Mouse (Mus musculus): ENCODE measurements at regions not wholly inside any gene's neighbourhood (a gene's known extent, or its start where the extent isn't known, plus 50 kb on each side); places are given as distances from the start of the nearest gene placed in this dataset.

DNA sequence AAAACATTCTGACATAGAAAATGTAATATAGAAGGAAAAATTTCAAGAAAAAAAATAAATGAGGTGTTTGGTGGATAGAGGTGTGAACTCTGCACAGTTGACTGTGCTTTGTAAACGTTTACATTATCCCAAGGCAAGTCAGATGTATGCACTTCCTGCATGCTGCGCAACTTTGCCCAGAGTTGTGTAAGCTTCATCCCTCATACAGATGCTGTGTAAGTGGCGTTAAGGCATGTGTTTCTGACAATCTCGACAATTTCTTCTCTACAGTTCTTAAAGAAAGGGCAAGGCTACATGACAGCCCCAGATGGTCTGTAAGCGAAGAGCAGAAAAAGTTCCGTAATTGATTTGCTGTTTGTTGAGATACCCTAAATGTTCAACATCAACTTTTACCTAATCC lies 476.6 kb upstream of the Pitx2 start:
- no peak for DNase-seq (ENCODE audit: low spot score)
- H3K36me3 ChIP-seq, result no peaks in the 10 kb centered on the region
- H3K4me1 ChIP-seq, result no peaks in the 10 kb centered on the region
- WGBS, result 81% methylated on average over 6 of the region's 6 CpGs
- no peaks in the 10 kb centered on the region for H3K9me3 ChIP-seq (replicated peaks)
- no peaks in the 10 kb centered on the region for H3K27me3 ChIP-seq (ENCODE audit: low read depth, poor library complexity, severe bottlenecking)
- H3K4me3 ChIP-seq, result no peak overlapping the region
- H3K27ac ChIP-seq, result no peak overlapping the region

- Histone ChIP-seq H3K9me3 (replicated peaks) (no peaks in the 10 kb centered on the region), H3K4me1 (no peaks in the 10 kb centered on the region), H3K27me3 (ENCODE audit: low read depth, poor library complexity, severe bottlenecking) (no peaks in the 10 kb centered on the region), H3K27ac (no peak overlapping the region), H3K36me3 (no peaks in the 10 kb centered on the region), H3K4me3 (no peak overlapping the region)
- WGBS, result 25% methylated on average over 5 of the region's 5 CpGs
- no peak for DNase-seq (ENCODE audit: low spot score)
Measured at GRCm38 (mm10) chr3:128720276-128720675, 479.4 kb upstream of the Pitx2 start.

DNA sequence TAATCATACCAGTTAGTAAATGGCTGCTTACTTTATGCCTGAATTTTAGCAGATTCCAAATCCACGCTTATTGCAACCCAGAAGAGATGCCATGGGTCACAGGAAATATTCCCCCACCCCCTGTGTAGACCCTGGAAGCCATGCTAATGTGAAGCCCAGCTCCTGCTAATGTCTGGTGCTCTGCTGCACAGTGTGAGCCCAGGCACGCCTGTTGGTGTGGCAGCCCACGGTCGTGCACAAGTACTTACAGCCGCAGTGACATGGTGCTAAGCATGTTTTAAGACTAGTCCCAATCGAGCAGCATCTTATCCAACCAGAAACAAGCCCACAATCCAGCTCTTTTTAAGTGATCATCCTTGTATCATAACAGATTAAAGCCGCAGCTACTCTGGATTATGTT lies 480.5 kb upstream of the Pitx2 start:
- no peak overlapping the region for H3K27ac ChIP-seq
- DNase-seq (ENCODE audit: low spot score), result no peak

DNA sequence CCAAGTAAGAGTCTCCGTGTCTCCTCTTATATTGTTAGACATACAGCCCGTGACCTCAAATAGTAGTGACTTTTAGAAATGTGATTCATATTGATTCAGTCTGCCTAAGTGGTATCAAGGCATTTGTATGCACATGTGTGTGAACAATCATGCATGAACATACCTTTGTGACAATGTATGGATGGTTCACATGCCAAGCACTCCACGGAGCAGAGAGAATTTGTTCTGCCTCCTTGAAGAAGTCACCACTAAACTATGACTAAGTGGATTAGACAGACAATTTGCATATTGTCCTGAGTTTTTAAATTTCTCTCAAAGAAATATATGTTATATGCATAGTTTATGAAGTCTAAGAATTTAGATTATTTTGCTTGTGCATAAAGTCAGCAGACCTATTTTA lies 492.4 kb upstream of the Pitx2 start:
- 97% methylated on average over 3 of the region's 3 CpGs for WGBS
- no peak for DNase-seq (ENCODE audit: low spot score)
- Histone ChIP-seq H3K9me3 (replicated peaks) (no peaks in the 10 kb centered on the region), H3K36me3 (no peaks in the 10 kb centered on the region), H3K4me3 (no peak overlapping the region), H3K27me3 (ENCODE audit: low read depth, poor library complexity, severe bottlenecking) (no peaks in the 10 kb centered on the region), H3K27ac (no peak overlapping the region), H3K4me1 (no peaks in the 10 kb centered on the region)

More for the DNA sequence above, 480.5 kb upstream of the Pitx2 start:
- Histone ChIP-seq H3K36me3 (no peaks in the 10 kb centered on the region), H3K4me3 (no peak overlapping the region), H3K4me1 (no peaks in the 10 kb centered on the region), H3K9me3 (replicated peaks) (no peaks in the 10 kb centered on the region), H3K27me3 (ENCODE audit: low read depth, poor library complexity, severe bottlenecking) (no peaks in the 10 kb centered on the region)
- WGBS, result 80% methylated on average over 7 of the region's 7 CpGs

GRCm38 (mm10) chr3:128668468-128669127 lies 531.1 kb upstream of the Pitx2 start:
- no peaks in the 10 kb centered on the region for H3K27me3 ChIP-seq (ENCODE audit: low read depth, poor library complexity, severe bottlenecking)
- no peak for DNase-seq (ENCODE audit: low spot score)
- H3K4me1 ChIP-seq, result peaks cover 21% of the 10 kb centered on the region
- WGBS, result 71% methylated on average over 8 of the region's 8 CpGs
- no peaks in the 10 kb centered on the region for H3K9me3 ChIP-seq (replicated peaks)
- H3K4me3 ChIP-seq, result no peak overlapping the region
- no peak overlapping the region for H3K27ac ChIP-seq
- no peaks in the 10 kb centered on the region for H3K36me3 ChIP-seq

DNA sequence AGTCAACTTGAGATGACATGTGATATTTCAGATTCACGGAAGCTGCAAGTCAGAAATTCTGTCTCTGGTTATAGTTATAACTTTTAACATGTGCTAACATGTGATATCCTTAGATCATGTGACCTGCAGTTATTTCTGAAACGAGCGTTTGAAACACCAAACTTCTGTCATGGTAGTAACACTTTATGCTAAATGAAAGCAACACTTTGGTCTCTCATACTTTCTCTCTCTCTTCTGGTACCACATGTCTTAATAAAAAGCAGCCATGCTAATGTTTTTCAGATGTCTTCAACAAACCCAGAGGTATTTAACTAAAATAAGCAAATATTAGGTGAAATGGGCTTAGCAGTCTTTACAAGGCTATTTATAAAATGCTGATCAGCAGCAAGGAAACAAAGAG lies 534.5 kb upstream of the Pitx2 start:
- Histone ChIP-seq H3K9me3 (replicated peaks) (no peaks in the 10 kb centered on the region), H3K27ac (no peak overlapping the region), H3K4me1 (peaks cover 21% of the 10 kb centered on the region), H3K36me3 (no peaks in the 10 kb centered on the region), H3K4me3 (no peak overlapping the region), H3K27me3 (ENCODE audit: low read depth, poor library complexity, severe bottlenecking) (no peaks in the 10 kb centered on the region)
- DNase-seq (ENCODE audit: low spot score), result no peak
- 66% methylated on average over 3 of the region's 3 CpGs for WGBS

DNA sequence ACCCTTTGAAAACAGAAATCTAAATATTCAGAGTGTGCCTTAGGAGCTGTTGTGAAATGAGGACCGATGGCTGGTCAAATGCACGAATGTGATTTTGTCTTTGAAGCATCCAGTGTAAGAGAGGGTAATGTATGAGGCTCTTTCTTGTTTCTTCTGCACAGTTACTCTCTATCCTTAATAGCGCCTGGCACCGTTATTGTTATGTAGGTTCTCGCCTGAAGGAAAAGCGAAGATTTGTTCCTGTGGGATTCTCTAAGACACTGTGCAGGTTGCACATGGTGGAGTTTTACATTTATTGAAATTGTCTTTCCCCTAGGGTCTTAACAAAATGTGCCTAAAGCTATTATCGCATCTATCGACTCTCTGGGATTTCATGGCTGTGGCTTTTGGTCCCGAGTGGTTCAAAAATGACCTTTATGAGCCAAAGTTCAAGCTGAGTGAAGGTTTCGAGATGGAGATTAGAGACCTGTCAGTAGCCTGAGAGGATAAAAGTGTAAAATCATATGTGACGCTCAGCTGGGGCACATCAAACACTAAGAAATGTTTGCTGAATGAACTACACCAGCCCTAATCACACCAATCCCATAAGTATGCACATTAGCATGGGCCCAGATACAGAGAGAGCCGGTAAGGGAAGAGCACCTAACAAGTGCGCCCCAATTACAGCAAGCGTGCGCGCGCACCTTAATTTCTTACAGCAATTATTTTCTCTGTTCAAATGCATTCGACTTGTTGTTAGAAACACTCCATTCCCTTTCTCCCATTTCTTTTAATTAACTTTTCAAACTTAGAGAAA lies 562.5 kb upstream of the Pitx2 start:
- no peaks in the 10 kb centered on the region for H3K27me3 ChIP-seq (ENCODE audit: low read depth, poor library complexity, severe bottlenecking)

DNA sequence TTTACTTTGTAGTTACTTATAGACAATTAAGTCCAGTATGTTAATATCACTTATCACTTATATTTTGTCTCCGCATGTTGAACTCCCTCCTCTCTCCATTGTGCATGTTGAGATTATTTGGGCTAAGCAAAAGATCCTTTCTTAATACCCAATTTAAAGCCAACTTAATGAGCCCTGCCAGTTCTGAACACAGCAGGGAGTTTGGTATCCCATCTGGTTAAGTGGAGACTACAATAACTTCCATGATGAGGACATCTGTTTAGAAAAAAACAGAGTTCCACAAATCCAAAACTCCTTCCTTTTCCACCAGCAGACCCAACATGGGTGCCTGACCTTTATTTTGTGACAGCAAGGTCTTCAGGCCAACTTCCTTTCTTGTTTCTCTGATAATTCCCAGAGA lies 572.0 kb upstream of the Pitx2 start:
- Histone ChIP-seq H3K4me1 (no peaks in the 10 kb centered on the region), H3K27me3 (ENCODE audit: low read depth, poor library complexity, severe bottlenecking) (no peaks in the 10 kb centered on the region), H3K4me3 (no peak overlapping the region), H3K27ac (no peak overlapping the region), H3K36me3 (no peaks in the 10 kb centered on the region), H3K9me3 (replicated peaks) (no peaks in the 10 kb centered on the region)
- DNase-seq (ENCODE audit: low spot score), result no peak
- WGBS, result 84% methylated on average over 1 of the region's 1 CpGs

More for the DNA sequence above, 562.5 kb upstream of the Pitx2 start:
- no peak for DNase-seq (ENCODE audit: low spot score)
- no peak overlapping the region for H3K4me3 ChIP-seq
- H3K27ac ChIP-seq, result no peak overlapping the region
- H3K4me1 ChIP-seq, result no peaks in the 10 kb centered on the region
- H3K9me3 ChIP-seq (replicated peaks), result no peaks in the 10 kb centered on the region
- WGBS, result 85% methylated on average over 18 of the region's 18 CpGs
- H3K36me3 ChIP-seq, result no peaks in the 10 kb centered on the region

DNA sequence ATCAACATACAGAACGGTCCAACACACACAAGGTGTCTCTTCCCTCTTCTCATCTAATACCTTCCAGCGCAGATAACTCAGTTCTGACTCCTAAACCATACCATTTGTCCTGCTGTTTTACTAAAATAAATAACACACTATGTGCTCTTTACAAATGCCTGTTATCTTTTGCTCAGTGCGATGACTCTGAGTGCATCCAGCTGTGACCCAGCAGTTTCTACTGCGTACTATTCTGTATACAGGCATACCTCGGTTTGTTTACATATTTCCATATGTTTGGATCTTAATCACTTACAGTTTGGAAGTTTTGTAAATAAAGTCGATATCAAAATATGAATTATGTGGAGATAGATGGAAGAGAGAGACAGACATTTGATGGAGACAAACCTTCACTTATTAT lies 583.0 kb upstream of the Pitx2 start:
- no peaks in the 10 kb centered on the region for H3K27me3 ChIP-seq (ENCODE audit: low read depth, poor library complexity, severe bottlenecking)
- no peaks in the 10 kb centered on the region for H3K9me3 ChIP-seq (replicated peaks)
- H3K36me3 ChIP-seq, result no peaks in the 10 kb centered on the region
- H3K4me3 ChIP-seq, result no peak overlapping the region
- peaks cover 13% of the 10 kb centered on the region for H3K4me1 ChIP-seq
- no peak for DNase-seq (ENCODE audit: low spot score)
- WGBS, result 92% methylated on average over 6 of the region's 6 CpGs
- H3K27ac ChIP-seq, result no peak overlapping the region

- H3K27ac ChIP-seq, result no peak overlapping the region
- no peaks in the 10 kb centered on the region for H3K9me3 ChIP-seq (replicated peaks)
- DNase-seq (ENCODE audit: low spot score), result no peak
- peaks cover 13% of the 10 kb centered on the region for H3K4me1 ChIP-seq
- no peaks in the 10 kb centered on the region for H3K36me3 ChIP-seq
- no peak overlapping the region for H3K4me3 ChIP-seq
- 85% methylated on average over 9 of the region's 9 CpGs for WGBS
- no peaks in the 10 kb centered on the region for H3K27me3 ChIP-seq (ENCODE audit: low read depth, poor library complexity, severe bottlenecking)
Measured at GRCm38 (mm10) chr3:128613657-128614056, 586.0 kb upstream of the Pitx2 start.

GRCm38 (mm10) chr3:128610731-128611130 lies 588.9 kb upstream of the Pitx2 start:
- Histone ChIP-seq H3K4me1 (peaks cover 13% of the 10 kb centered on the region), H3K4me3 (no peak overlapping the region), H3K27ac (no peak overlapping the region), H3K9me3 (replicated peaks) (no peaks in the 10 kb centered on the region), H3K27me3 (ENCODE audit: low read depth, poor library complexity, severe bottlenecking) (no peaks in the 10 kb centered on the region), H3K36me3 (no peaks in the 10 kb centered on the region)
- WGBS, result 81% methylated on average over 6 of the region's 6 CpGs
- DNase-seq (ENCODE audit: low spot score), result no peak

GRCm38 (mm10) chr3:128608694-128609093 lies 591.0 kb upstream of the Pitx2 start:
- Histone ChIP-seq H3K36me3 (no peaks in the 10 kb centered on the region), H3K9me3 (replicated peaks) (no peaks in the 10 kb centered on the region), H3K27me3 (ENCODE audit: low read depth, poor library complexity, severe bottlenecking) (no peaks in the 10 kb centered on the region), H3K4me1 (peaks cover 10% of the 10 kb centered on the region), H3K27ac (no peak overlapping the region), H3K4me3 (no peak overlapping the region)
- WGBS, result 81% methylated on average over 3 of the region's 3 CpGs
- DNase-seq (ENCODE audit: low spot score), result no peak

- 79% methylated on average over 2 of the region's 2 CpGs for WGBS
- Histone ChIP-seq H3K27ac (no peak overlapping the region), H3K4me3 (no peak overlapping the region), H3K9me3 (replicated peaks) (no peaks in the 10 kb centered on the region), H3K27me3 (ENCODE audit: low read depth, poor library complexity, severe bottlenecking) (no peaks in the 10 kb centered on the region), H3K4me1 (no peaks in the 10 kb centered on the region), H3K36me3 (no peaks in the 10 kb centered on the region)
- no peak for DNase-seq (ENCODE audit: low spot score)
Measured at GRCm38 (mm10) chr3:128575339-128576129, 624.1 kb upstream of the Pitx2 start.
